Mouse (Mus musculus): Measurements from ENCODE around the gene Armc12.

GRCm38 (mm10) chr17:28528043-28528351, 2.6 kb upstream of the Armc12 start:
- TF ChIP-seq MAX (IDR thresholded peaks at IDR 0.05; ENCODE audit: low read depth) (no peak), CEBPB (IDR thresholded peaks at IDR 0.05; ENCODE audit: insufficient read depth, poor library complexity, severe bottlenecking) (no peak), TCF12 (IDR thresholded peaks at IDR 0.05; ENCODE audit: insufficient read depth, poor library complexity, severe bottlenecking) (no peak), E2F4 (IDR thresholded peaks at IDR 0.05; ENCODE audit: insufficient read depth) (no peak), POLR2A (IDR thresholded peaks at IDR 0.05; ENCODE audit: insufficient read length, low read depth) (no peak), POLR2AphosphoS2 (IDR thresholded peaks at IDR 0.05; ENCODE audit: insufficient read length, low read depth) (no peak), MYOG (IDR thresholded peaks at IDR 0.05; ENCODE audit: control insufficient read depth in 1 of 3, insufficient read depth in 1 of 3, insufficient read length in 2 of 3, low read depth in 2 of 3) (no peak)
